Mouse (Mus musculus): ENCODE data around the gene Tmem222.

Tmem222 gene

GRCm38 (mm10) chr4:133277104-133278026 lies at the start of gene Tmem222:
Gene Tmem222, minus strand, starts transcription at chr4:133277792.
- peak; percentile 94 to 96 for DNase-seq

GRCm38 (mm10) chr4:133319667-133320066 lies 42.1 kb upstream of the Tmem222 start:
- DNase-seq, result no peak

GRCm38 (mm10) chr4:133315991-133316390 lies 38.4 kb upstream of the Tmem222 start:
- DNase-seq, result no peak

- peak; percentile 52 to 69 for DNase-seq
Measured at GRCm38 (mm10) chr4:133314896-133315295, 37.3 kb upstream of the Tmem222 start.

GRCm38 (mm10) chr4:133309948-133310347 lies 32.4 kb upstream of the Tmem222 start:
- peak; percentile 92 to 95 for DNase-seq

- DNase-seq, result peak; percentile 77 to 79
Measured at GRCm38 (mm10) chr4:133307331-133307730, 29.7 kb upstream of the Tmem222 start.

GRCm38 (mm10) chr4:133305825-133306224 lies 28.2 kb upstream of the Tmem222 start:
- DNase-seq, result no peak

GRCm38 (mm10) chr4:133304770-133305169 lies 27.2 kb upstream of the Tmem222 start:
- DNase-seq, result no peak

- no peak for DNase-seq
Measured at GRCm38 (mm10) chr4:133302668-133303067, 25.1 kb upstream of the Tmem222 start.

- peak; percentile 86 to 87 for DNase-seq
Measured at GRCm38 (mm10) chr4:133301802-133302201, 24.2 kb upstream of the Tmem222 start.

GRCm38 (mm10) chr4:133300421-133300820 lies 22.8 kb upstream of the Tmem222 start:
- DNase-seq, result no peak

GRCm38 (mm10) chr4:133299701-133300100 lies 22.1 kb upstream of the Tmem222 start:
- no peak for DNase-seq

GRCm38 (mm10) chr4:133298516-133299365 lies 21.1 kb upstream of the Tmem222 start:
- DNase-seq, result peak; percentile 43 to 58

- peak; percentile 91 to 93 for DNase-seq
Measured at GRCm38 (mm10) chr4:133297801-133298238, 20.2 kb upstream of the Tmem222 start.

GRCm38 (mm10) chr4:133297360-133297759 lies 19.8 kb upstream of the Tmem222 start:
- DNase-seq, result no peak

GRCm38 (mm10) chr4:133294084-133294483 lies 16.5 kb upstream of the Tmem222 start:
- DNase-seq, result peak; percentile 29 to 46

GRCm38 (mm10) chr4:133292901-133293843 lies 15.6 kb upstream of the Tmem222 start:
- DNase-seq, result peak; percentile 66 to 80

- no peak for DNase-seq
Measured at GRCm38 (mm10) chr4:133292405-133292804, 14.8 kb upstream of the Tmem222 start.

GRCm38 (mm10) chr4:133291255-133291654 lies 13.7 kb upstream of the Tmem222 start:
- no peak for DNase-seq

GRCm38 (mm10) chr4:133286476-133287077 lies 9.0 kb upstream of the Tmem222 start:
- DNase-seq, result no peak

- DNase-seq, result no peak
Measured at GRCm38 (mm10) chr4:133285950-133286349, 8.4 kb upstream of the Tmem222 start.

- DNase-seq, result no peak
Measured at GRCm38 (mm10) chr4:133285299-133285698, 7.7 kb upstream of the Tmem222 start.
